Mouse (Mus musculus) gastrocnemius, adult 18-20 months (tissue): ENCODE measurements around the gene Rnf169. TPM values are rescaled to one million over a fixed set of nuclear protein-coding genes. Genes with fewer than 3 reads are reported as not detected.

ENCODE experiments used
- DNase-seq: peaks from one replicate; pipeline ENCODE4 v3.0.0; 2021; ENCODE audit warnings: low spot score
- long read RNA-seq, 2 experiments: library from polyadenylated mRNA; stranded (forward); transcript quantifications; one replicate each; pipeline ENCODE4 v2.0.0; 2021
- total RNA-seq, 2 experiments: library from RNA; stranded (reverse); gene quantifications; 2 replicates each; pipeline ENCODE4 v1.2.3; 2021

Gene Rnf169
- 1 to 10 TPM; 4.6 to 7.1 TPM for total RNA-seq
- long read RNA-seq, experiment 1, partial matches to known transcripts: 1 of 3 reads
- long read RNA-seq, experiment 1, other reads (novel, unspliced or antisense): 2 of 3 reads
- long read RNA-seq, experiment 2: 0 reads

DNA sequence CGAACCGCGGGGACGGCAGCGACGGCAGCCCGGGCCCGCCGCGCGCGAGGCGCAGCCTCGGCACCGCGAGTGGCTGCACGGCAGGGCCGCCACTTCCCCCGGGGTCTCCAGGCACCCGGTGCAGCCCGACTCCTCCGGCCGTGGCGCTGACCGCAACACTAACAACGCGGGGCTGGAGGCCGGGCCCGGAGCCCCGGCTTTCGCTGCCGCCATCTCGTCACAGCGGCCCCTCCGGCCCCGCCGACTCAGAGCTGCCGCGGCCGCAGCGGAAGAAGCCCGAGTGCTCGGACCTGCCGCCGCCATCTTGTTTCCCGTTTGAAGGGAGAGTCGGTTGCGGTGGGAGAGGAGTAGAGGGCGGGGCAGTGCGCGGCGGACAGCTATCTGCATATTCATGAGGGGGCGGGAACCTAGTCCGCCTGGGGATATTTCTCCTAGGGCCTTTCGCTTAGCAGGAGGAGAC lies at the start of gene Rnf169:
Gene Rnf169 (minus strand): TSS at position 317 of the 460 bp plus-strand sequence.
- DNase-seq: peak; percentile 93

- no peak for DNase-seq
These were observed 49.1 kb upstream of the Rnf169 start for GRCm38 (mm10) chr7:100029307-100029706.

GRCm38 (mm10) chr7:100027353-100027752 lies 47.1 kb upstream of the Rnf169 start:
- DNase-seq: no peak

- no peak for DNase-seq
These were observed 36.8 kb upstream of the Rnf169 start for GRCm38 (mm10) chr7:100017056-100017455.

DNA sequence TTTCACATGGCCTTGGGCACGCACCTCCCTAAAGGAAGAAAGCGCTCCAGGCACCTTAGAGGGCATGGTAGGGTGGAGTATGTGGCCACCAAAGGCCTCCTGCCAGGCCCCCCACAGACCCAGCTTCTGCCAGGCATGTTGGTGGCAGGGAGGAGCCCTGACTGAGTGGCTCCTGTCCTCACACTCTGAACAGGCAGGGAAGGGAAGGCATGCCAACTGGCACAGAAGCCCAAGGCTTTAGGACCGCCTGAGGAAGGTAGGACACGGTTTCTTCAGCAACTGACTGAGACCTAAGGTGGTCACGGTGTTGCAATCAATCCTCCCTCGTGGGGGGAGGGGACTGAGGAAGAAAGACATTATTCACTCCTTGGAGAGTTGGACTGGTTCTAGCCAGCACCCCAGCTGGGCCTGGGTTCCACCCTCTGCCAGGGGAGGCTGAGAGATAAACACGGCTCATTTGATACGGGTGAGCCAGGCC lies 33.9 kb upstream of the Rnf169 start:
- peak; percentile 70 for DNase-seq

GRCm38 (mm10) chr7:100012515-100012914 lies 32.3 kb upstream of the Rnf169 start:
- DNase-seq: no peak

GRCm38 (mm10) chr7:100012085-100012484 lies 31.8 kb upstream of the Rnf169 start:
- DNase-seq: peak; percentile 48

DNA sequence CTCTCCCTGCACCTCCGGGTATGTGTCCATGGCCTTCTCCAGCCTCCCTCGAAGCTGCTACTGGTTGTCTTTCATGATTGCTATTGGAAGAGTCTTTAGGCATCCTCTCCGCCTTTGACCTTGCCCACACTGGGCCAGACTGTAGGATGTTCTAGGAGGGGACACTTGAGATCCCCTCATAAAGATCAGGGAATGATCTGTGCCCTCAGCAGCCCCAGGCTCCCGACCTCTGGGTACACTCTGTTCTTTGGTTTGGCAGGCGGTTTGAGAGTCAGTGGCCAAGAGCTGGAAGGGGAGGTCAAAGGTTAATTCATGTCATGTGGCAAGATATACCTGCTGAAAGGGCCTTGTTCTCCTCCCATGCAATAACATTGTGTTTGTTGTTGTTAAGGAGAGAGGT lies 30.5 kb upstream of the Rnf169 start:
- DNase-seq: peak; percentile 74

DNA sequence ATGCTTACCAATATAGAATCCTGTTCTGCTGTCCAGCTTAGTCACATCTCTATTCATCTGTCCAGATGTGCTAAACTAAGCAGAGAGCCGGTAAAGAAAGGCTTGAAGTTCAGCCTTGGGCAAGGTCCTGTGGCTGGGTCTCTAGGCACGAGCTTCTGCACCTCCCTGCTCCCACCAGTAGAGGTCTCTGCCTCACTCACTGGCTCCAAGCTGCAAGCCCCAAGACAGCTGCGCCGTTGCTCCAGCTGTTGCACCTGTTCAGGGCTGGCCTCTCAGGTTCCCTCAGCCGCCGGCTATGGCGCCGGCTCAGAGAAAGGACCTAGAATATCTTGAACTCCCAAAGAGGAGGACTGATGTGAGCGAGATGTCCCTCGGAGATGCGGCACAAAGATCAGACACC lies 29.4 kb upstream of the Rnf169 start:
- peak; percentile 82 for DNase-seq

DNA sequence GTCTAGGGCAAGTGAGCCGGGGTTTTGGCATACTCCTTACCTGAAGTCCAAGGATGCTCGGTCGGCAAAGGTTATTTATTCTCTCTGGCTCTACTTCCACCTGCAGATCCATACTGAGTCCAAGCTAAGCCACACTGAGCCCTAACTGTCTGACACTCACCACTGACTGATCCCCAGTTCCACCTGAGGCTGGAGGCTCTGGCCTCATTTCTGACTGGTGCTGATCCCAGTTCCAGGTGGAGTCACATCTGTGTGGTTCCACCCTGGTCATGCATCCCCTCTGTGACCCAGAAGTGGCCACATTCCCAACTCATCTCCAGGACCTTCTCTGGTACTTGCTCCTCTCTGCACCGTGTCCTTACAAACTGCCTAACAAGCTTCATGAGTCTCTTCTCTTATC lies 28.5 kb upstream of the Rnf169 start:
- DNase-seq: no peak

GRCm38 (mm10) chr7:100006411-100006810 lies 26.2 kb upstream of the Rnf169 start:
- DNase-seq: no peak

DNA sequence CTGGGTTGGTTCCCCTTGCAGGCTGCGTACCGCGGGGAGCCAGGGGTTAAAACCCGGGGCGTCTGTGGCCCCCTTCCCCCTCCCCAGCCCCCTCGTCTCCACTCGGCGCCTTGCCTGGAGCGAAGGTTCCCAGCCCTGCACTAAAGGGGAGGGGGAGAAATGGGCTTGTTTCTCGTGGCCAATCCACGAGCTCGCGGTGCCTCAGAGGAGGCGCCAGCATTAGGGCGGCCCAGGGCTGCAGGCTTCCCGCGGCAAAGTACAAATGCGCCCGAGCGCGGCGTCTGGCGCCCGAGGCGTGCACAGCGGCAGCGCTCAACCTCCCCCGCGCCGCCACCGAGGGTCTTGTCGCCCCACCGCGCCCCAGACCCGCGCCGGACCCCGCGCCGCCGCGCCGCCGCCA lies 25.5 kb upstream of the Rnf169 start, which contains the start of gene Chrdl2:
Gene Chrdl2 (plus strand): TSS at position 383 of the 400 bp plus-strand sequence.
- DNase-seq: no peak

DNA sequence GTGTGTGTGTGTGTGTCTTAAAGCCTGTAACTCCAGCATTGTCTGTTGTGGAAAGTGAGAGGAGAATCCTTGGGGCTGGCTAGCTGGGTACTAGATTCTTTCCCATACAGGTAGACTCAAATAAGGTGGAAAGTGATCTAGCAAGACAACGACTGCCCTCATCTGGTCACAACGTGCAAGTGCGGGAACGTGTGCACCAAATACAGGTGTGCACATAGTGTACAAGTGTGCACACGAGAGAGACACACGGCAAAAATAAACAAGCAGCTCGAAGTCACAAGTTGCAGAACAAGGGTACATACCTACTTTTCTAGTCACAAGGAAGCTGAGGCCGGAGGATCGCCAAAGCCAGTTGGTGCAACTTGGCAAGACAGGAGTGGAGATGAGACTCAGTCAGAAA lies 23.5 kb upstream of the Rnf169 start:
- DNase-seq: no peak

DNA sequence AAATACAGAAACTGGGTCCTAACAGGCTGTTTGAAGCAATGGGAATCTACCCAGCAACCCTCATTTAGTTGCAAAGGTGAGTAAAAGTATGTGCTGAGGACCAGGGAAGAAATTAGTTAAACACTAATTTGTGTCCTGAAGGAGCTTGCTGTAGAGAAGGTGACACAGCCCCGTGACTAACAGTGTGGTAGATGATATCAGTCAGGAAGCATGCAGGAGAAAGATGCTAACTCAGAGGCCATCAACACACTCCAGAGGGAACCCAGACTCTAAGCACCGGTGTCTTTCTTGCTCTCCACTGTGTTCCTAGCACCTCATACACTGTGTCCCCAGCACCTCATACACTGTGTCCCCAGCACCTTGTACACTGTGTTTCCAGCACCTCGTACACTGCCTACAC lies 18.4 kb upstream of the Rnf169 start:
- DNase-seq: no peak

DNA sequence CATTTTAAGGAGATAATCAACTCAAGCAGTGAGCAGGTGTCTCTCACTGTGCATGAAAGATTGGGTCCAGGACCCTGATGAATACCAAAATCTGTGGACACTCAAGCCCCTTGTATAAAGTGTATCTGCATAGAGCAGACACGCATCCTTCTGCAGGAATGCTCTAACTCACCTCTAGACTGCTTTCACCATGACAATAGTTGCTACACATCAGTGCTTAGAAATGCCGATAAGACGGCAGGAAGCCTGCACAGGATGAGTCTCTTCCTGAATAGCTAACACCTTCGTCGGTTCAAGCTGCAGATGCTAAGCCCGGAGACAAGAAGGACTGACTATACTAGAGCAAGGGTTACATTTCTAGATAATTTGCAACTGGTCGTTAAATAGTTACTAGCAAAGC lies 14.9 kb upstream of the Rnf169 start:
- no peak for DNase-seq

DNA sequence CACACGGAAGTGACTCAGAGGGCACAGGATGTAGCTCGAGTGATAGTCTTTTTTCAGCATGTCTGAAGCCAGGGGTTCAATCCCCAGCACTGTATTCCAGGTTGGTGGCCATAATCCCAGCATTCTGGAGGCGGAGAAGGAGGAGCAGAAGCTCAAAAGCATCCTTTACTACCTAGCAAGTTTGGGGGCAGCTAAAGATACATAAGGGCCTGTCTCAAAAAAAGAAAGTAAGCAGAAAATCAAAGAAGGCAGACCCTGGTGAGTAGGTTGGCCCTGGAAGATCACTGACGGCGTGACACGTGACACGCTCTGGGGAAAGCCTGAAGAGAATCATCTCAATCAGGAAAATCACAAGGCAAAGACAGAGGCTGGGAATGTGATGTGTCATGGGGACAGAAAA lies 12.9 kb upstream of the Rnf169 start:
- no peak for DNase-seq

- no peak for DNase-seq
These were observed 10.9 kb upstream of the Rnf169 start for GRCm38 (mm10) chr7:99990990-99991707.

- no peak for DNase-seq
These were observed 9.9 kb upstream of the Rnf169 start for GRCm38 (mm10) chr7:99989844-99990760.

DNA sequence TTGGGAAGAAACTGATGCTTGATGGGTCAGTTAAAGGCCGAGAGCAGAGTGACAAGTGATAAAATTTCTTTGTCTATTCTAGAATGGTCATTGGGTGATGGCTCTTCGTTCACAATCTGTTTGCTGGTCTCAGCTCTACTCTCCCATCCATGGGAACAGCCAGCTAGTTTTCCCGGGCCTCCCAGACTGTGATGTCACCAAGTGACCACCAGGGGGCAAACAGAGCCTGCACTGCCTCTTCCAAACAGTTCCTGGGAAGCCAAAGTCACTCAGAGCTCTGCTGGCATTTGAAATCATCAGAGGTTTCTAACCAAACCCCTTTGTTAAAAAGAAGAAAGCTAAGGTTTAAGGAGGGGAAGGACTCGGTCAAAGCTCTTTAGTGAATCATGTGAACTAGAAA lies 8.5 kb upstream of the Rnf169 start:
- DNase-seq: peak; percentile 79

GRCm38 (mm10) chr7:99982256-99983242 lies 2.3 kb upstream of the Rnf169 start:
- no peak for DNase-seq

- peak; percentile 58 for DNase-seq
These were observed 1.1 kb upstream of the Rnf169 start for GRCm38 (mm10) chr7:99981311-99981710.
